Comparison of ENCODE assay signal across 8 mouse cellular contexts in the genomic region with DNA sequence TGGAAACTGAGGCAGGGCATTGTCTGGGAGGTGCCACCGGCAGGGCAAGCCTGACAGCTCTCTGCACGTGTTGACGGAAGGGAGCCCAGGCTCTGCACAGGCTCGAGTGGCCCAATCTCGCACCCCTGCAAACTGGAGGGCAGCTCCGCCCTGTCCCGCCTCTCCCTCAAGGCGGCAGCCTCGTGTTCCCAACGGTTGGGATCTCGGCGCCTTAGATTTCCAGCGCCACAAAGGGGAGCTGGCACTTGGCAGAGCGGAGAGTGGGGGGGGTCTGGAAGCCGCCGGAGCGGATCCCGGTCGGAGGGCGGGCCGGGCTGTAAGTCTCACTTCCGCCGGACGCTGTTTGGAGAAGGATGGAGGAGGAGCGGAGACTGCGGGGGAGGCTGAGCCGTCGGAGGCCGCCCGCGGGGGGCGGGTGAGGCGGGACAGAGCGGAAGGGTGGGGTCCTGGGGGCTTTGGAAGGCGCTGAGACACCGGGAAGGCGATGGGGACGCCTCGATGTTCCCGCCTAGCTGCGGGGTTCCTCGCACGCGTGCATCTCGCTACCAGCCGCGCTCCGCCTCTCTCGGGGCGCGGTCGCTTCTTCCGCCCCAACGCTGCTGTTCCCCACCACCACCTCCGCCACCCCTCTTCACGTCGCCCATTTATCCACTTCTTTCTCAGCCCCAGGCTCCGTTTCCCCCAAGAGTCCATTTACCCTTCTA. TPM values are rescaled to one million over a fixed set of nuclear protein-coding genes. Genes with fewer than 3 reads are reported as not detected.
DNase-seq lines count a peak whose midpoint lies in the region; ATAC-seq and TF ChIP-seq lines count a peak whose summit lies in the region.

Gene Faap20 (plus strand): TSS at position 155 of the 704 bp plus-strand sequence.

- TF ChIP-seq EP300 in liver, postnatal 0 days (IDR thresholded peaks at IDR 0.05; ENCODE audit: low read depth), result no peak

- intact Hi-C loops in heart, postnatal 10 days (cut with DNase I), result loop anchor here (1.0 to 10.0 kb wide), 5 partner anchors 29 to 285 kb away; partner anchors contain the start of genes Hes5 and Pank4

- H3K27me3 ChIP-seq in forebrain, embryonic 14.5 days (replicated peaks; ENCODE audit: control insufficient read depth, insufficient read depth, low read length), result no peaks in the 10 kb centered on the region
- H3K27me3 ChIP-seq in liver, postnatal 0 days (ENCODE audit: insufficient read depth, low read length), result no peaks in the 10 kb centered on the region
- no peaks in the 10 kb centered on the region for H3K27me3 ChIP-seq in neural tube, embryonic 13.5 days

- H3K9me3 ChIP-seq in forebrain, embryonic 14.5 days (replicated peaks; ENCODE audit: control insufficient read depth, low read length), result no peaks in the 10 kb centered on the region
- H3K9me3 ChIP-seq in liver, postnatal 0 days (ENCODE audit: low read length), result no peaks in the 10 kb centered on the region
- no peaks in the 10 kb centered on the region for H3K9me3 ChIP-seq in neural tube, embryonic 13.5 days

- peaks cover 20% of the 10 kb centered on the region for H3K4me1 ChIP-seq in forebrain, embryonic 14.5 days (ENCODE audit: control insufficient read depth, insufficient read depth, low read length)
- peaks cover 26% of the 10 kb centered on the region for H3K4me1 ChIP-seq in liver, postnatal 0 days (ENCODE audit: insufficient read depth)
- peaks cover 48% of the 10 kb centered on the region for H3K4me1 ChIP-seq in neural tube, embryonic 13.5 days (replicated peaks)

- ATAC-seq in forebrain, embryonic 14.5 days, result peak; percentile 92
- peak; percentile 86 for ATAC-seq in liver, postnatal 0 days
- peak; percentile 90 for ATAC-seq in neural tube, embryonic 13.5 days (ENCODE audit: low read depth)

- no peak for TF ChIP-seq CTCF in liver, postnatal 0 days (IDR thresholded peaks at IDR 0.05; ENCODE audit: low read depth)

- peak within 1 kb of the TSS; percentile 59 for H3K4me3 ChIP-seq in forebrain, embryonic 14.5 days (ENCODE audit: low read depth, low read length)
- H3K4me3 ChIP-seq in liver, postnatal 0 days (ENCODE audit: low read depth, low read length), result peak within 1 kb of the TSS; percentile 68
- peak within 1 kb of the TSS; percentile 66 for H3K4me3 ChIP-seq in neural tube, embryonic 13.5 days

- WGBS in forebrain, embryonic 14.5 days, result under 1% methylated on average over 46 of the region's 58 CpGs
- under 1% methylated on average over 57 of the region's 58 CpGs for WGBS in large intestine, adult 2 months
- 4% methylated on average over 28 of the region's 58 CpGs for whole genome bisulfite sequencing in liver, postnatal 0 days (ENCODE audit: insufficient replicate concordance)
- WGBS in neural tube, embryonic 13.5 days, result 0% methylated on average over 39 of the region's 58 CpGs

- peak; percentile 86 for DNase-seq in ES-CJ7 (ENCODE audit: low read depth, low spot score)
- DNase-seq in cerebellum, adult 11 months, result peak; percentile 85
- peak; percentile 93 for DNase-seq in forebrain, embryonic 14.5 days (ENCODE audit: low spot score)
- DNase-seq in heart, postnatal 10 days, result peak; percentile 93
- DNase-seq in large intestine, adult 2 months (ENCODE audit: low read depth, low spot score), result no peak
- peak; percentile 85 for DNase-seq in liver, postnatal 0 days
- DNase-seq in testis, postnatal 10 days (ENCODE audit: low spot score), result peak; percentile 91

- H3K4me2 ChIP-seq in forebrain, embryonic 14.5 days (ENCODE audit: low read length), result peak within 1 kb of the TSS; percentile 93
- H3K4me2 ChIP-seq in liver, postnatal 0 days (ENCODE audit: low read depth, low read length), result peak within 1 kb of the TSS; percentile 96
- peak within 1 kb of the TSS; percentile 97 for H3K4me2 ChIP-seq in neural tube, embryonic 13.5 days

- peaks cover 3% of the 10 kb centered on the region; the same call in 1 of the 2 replicates for H3K36me3 ChIP-seq in forebrain, embryonic 14.5 days (ENCODE audit: control insufficient read depth, insufficient read depth, low read length)
- H3K36me3 ChIP-seq in liver, postnatal 0 days (replicated peaks; ENCODE audit: insufficient read depth, low read length), result no peaks in the 10 kb centered on the region
- H3K36me3 ChIP-seq in neural tube, embryonic 13.5 days, result peaks cover 13% of the 10 kb centered on the region

- peak within 1 kb of the TSS; percentile 88 for H3K9ac ChIP-seq in forebrain, embryonic 14.5 days (ENCODE audit: low read length)
- peak within 1 kb of the TSS; percentile 75 for H3K9ac ChIP-seq in liver, postnatal 0 days (replicated peaks)
- peak within 1 kb of the TSS; percentile 89 for H3K9ac ChIP-seq in neural tube, embryonic 13.5 days

- H3K27ac ChIP-seq in forebrain, embryonic 14.5 days (ENCODE audit: low read depth, low read length), result peak within 1 kb of the TSS; percentile 99
- peak within 1 kb of the TSS; percentile 97 for H3K27ac ChIP-seq in liver, postnatal 0 days (ENCODE audit: low read depth)
- peak within 1 kb of the TSS; percentile 99 for H3K27ac ChIP-seq in neural tube, embryonic 13.5 days (replicated peaks)

RNA-seq across cellular contexts. Expression of gene Faap20, which starts in this region (rescaled TPM):
- polyA plus RNA-seq in forebrain, embryonic 14.5 days (2014; fragmentation: Nextera tagmentation; extraction: Ambion mirVana), result 81.2 and 87.4 TPM in 2 replicates
- total RNA-seq in heart, postnatal 10 days (2021), result 10 to 100 TPM; 25.7 to 28.2 TPM
- polyA plus RNA-seq in large intestine, adult 2 months (2012; rRNA removed), result 56.1 and 59.4 TPM in 2 replicates
- 23.1 and 24.7 TPM in 2 replicates for polyA plus RNA-seq in liver, postnatal 0 days (2015; fragmentation: Nextera tagmentation; extraction: Ambion mirVana)
- 76.3 and 84.2 TPM in 2 replicates for polyA plus RNA-seq in neural tube, embryonic 13.5 days (2015; fragmentation: Nextera tagmentation; extraction: Ambion mirVana)
